Mouse (Mus musculus): ENCODE measurements at regions not wholly inside any gene's neighbourhood (a gene's known extent, or its start where the extent isn't known, plus 50 kb on each side); places are given as distances from the start of the nearest gene placed in this dataset.

- no peaks in the 10 kb centered on the region for H3K4me1 ChIP-seq (ENCODE audit: control insufficient read depth, insufficient read depth, low read depth, low read length)
- H3K4me3 ChIP-seq (ENCODE audit: low read length), result no peak overlapping the region
- no peaks in the 10 kb centered on the region for H3K9me3 ChIP-seq (ENCODE audit: control insufficient read depth, low read length)
- no peak overlapping the region for H3K4me2 ChIP-seq (ENCODE audit: low read length)
- peak; percentile 60; the same call in 1 of the 2 replicates for ATAC-seq
- WGBS, result 48% methylated on average over 2 of the region's 2 CpGs
- H3K36me3 ChIP-seq (ENCODE audit: control insufficient read depth, insufficient read depth, low read length), result no peaks in the 10 kb centered on the region
- H3K27me3 ChIP-seq (replicated peaks; ENCODE audit: control insufficient read depth, insufficient read depth, low read length), result no peaks in the 10 kb centered on the region
- no peak overlapping the region for H3K27ac ChIP-seq (ENCODE audit: low read depth, low read length)
- H3K9ac ChIP-seq (ENCODE audit: low read depth, low read length), result no peak overlapping the region
Measured at GRCm38 (mm10) chr15:71157680-71158079, 2676.7 kb upstream of the Gm6569 start.

- H3K4me2 ChIP-seq (ENCODE audit: low read length), result no peak overlapping the region
- H3K36me3 ChIP-seq (ENCODE audit: control insufficient read depth, insufficient read depth, low read length), result no peaks in the 10 kb centered on the region
- no peaks in the 10 kb centered on the region for H3K9me3 ChIP-seq (ENCODE audit: control insufficient read depth, low read length)
- H3K27ac ChIP-seq (ENCODE audit: low read depth, low read length), result no peak overlapping the region
- no peak overlapping the region for H3K4me3 ChIP-seq (ENCODE audit: low read length)
- no peaks in the 10 kb centered on the region for H3K4me1 ChIP-seq (ENCODE audit: control insufficient read depth, insufficient read depth, low read depth, low read length)
- H3K9ac ChIP-seq (ENCODE audit: low read depth, low read length), result no peak overlapping the region
- no peak for ATAC-seq
- H3K27me3 ChIP-seq (replicated peaks; ENCODE audit: control insufficient read depth, insufficient read depth, low read length), result no peaks in the 10 kb centered on the region
Measured at GRCm38 (mm10) chr15:71162097-71162496, 2672.3 kb upstream of the Gm6569 start.

GRCm38 (mm10) chr15:71195011-71195739 is 2639.2 kb upstream of the Gm6569 start:
- WGBS, result 51% methylated on average over 11 of the region's 11 CpGs

GRCm38 (mm10) chr15:71240647-71241351 is 2593.6 kb upstream of the Gm6569 start:
- Histone ChIP-seq H3K9me3 (ENCODE audit: control insufficient read depth, low read length) (no peaks in the 10 kb centered on the region), H3K4me3 (ENCODE audit: low read length) (no peak overlapping the region), H3K27ac (ENCODE audit: low read depth, low read length) (no peak overlapping the region), H3K4me2 (ENCODE audit: low read length) (no peak overlapping the region), H3K36me3 (ENCODE audit: control insufficient read depth, insufficient read depth, low read length) (no peaks in the 10 kb centered on the region), H3K4me1 (ENCODE audit: control insufficient read depth, insufficient read depth, low read depth, low read length) (no peaks in the 10 kb centered on the region), H3K27me3 (replicated peaks; ENCODE audit: control insufficient read depth, insufficient read depth, low read length) (no peaks in the 10 kb centered on the region), H3K9ac (ENCODE audit: low read depth, low read length) (no peak overlapping the region)
- WGBS, result 36% methylated on average over 9 of the region's 9 CpGs
- peak; percentile 76 for ATAC-seq

More at GRCm38 (mm10) chr15:71195011-71195739, 2639.2 kb upstream of the Gm6569 start:
- Histone ChIP-seq H3K9ac (ENCODE audit: low read depth, low read length) (no peak overlapping the region), H3K4me1 (ENCODE audit: control insufficient read depth, insufficient read depth, low read depth, low read length) (no peaks in the 10 kb centered on the region), H3K4me3 (ENCODE audit: low read length) (no peak overlapping the region), H3K4me2 (ENCODE audit: low read length) (no peak overlapping the region), H3K27me3 (replicated peaks; ENCODE audit: control insufficient read depth, insufficient read depth, low read length) (no peaks in the 10 kb centered on the region), H3K9me3 (ENCODE audit: control insufficient read depth, low read length) (no peaks in the 10 kb centered on the region), H3K27ac (ENCODE audit: low read depth, low read length) (no peak overlapping the region), H3K36me3 (ENCODE audit: control insufficient read depth, insufficient read depth, low read length) (no peaks in the 10 kb centered on the region)
- ATAC-seq, result no peak

- Histone ChIP-seq H3K9me3 (ENCODE audit: control insufficient read depth, low read length) (no peaks in the 10 kb centered on the region), H3K4me1 (ENCODE audit: control insufficient read depth, insufficient read depth, low read depth, low read length) (no peaks in the 10 kb centered on the region), H3K4me3 (ENCODE audit: low read length) (no peak overlapping the region), H3K9ac (ENCODE audit: low read depth, low read length) (no peak overlapping the region), H3K4me2 (ENCODE audit: low read length) (no peak overlapping the region), H3K36me3 (ENCODE audit: control insufficient read depth, insufficient read depth, low read length) (no peaks in the 10 kb centered on the region), H3K27me3 (replicated peaks; ENCODE audit: control insufficient read depth, insufficient read depth, low read length) (no peaks in the 10 kb centered on the region), H3K27ac (ENCODE audit: low read depth, low read length) (no peak overlapping the region)
- no peak for ATAC-seq
- WGBS, result 74% methylated on average over 9 of the region's 9 CpGs
Measured at GRCm38 (mm10) chr15:71243539-71243938, 2590.8 kb upstream of the Gm6569 start.

GRCm38 (mm10) chr15:71275876-71276565 is 2558.3 kb upstream of the Gm6569 start:
- Histone ChIP-seq H3K4me1 (ENCODE audit: control insufficient read depth, insufficient read depth, low read depth, low read length) (no peaks in the 10 kb centered on the region), H3K9me3 (ENCODE audit: control insufficient read depth, low read length) (no peaks in the 10 kb centered on the region), H3K4me3 (ENCODE audit: low read length) (no peak overlapping the region), H3K36me3 (ENCODE audit: control insufficient read depth, insufficient read depth, low read length) (no peaks in the 10 kb centered on the region), H3K27me3 (replicated peaks; ENCODE audit: control insufficient read depth, insufficient read depth, low read length) (no peaks in the 10 kb centered on the region), H3K4me2 (ENCODE audit: low read length) (no peak overlapping the region), H3K27ac (ENCODE audit: low read depth, low read length) (no peak overlapping the region), H3K9ac (ENCODE audit: low read depth, low read length) (no peak overlapping the region)
- ATAC-seq, result no peak
- 63% methylated on average over 2 of the region's 2 CpGs for WGBS

GRCm38 (mm10) chr15:71276566-71276912 is 2557.8 kb upstream of the Gm6569 start:
- ATAC-seq, result no peak
- Histone ChIP-seq H3K27me3 (replicated peaks; ENCODE audit: control insufficient read depth, insufficient read depth, low read length) (no peaks in the 10 kb centered on the region), H3K4me1 (ENCODE audit: control insufficient read depth, insufficient read depth, low read depth, low read length) (no peaks in the 10 kb centered on the region), H3K27ac (ENCODE audit: low read depth, low read length) (no peak overlapping the region), H3K4me2 (ENCODE audit: low read length) (no peak overlapping the region), H3K36me3 (ENCODE audit: control insufficient read depth, insufficient read depth, low read length) (no peaks in the 10 kb centered on the region), H3K4me3 (ENCODE audit: low read length) (no peak overlapping the region), H3K9ac (ENCODE audit: low read depth, low read length) (no peak overlapping the region), H3K9me3 (ENCODE audit: control insufficient read depth, low read length) (no peaks in the 10 kb centered on the region)
- 53% methylated on average over 2 of the region's 2 CpGs for WGBS

GRCm38 (mm10) chr15:71277388-71277787 is 2557.0 kb upstream of the Gm6569 start:
- no peak overlapping the region for H3K27ac ChIP-seq (ENCODE audit: low read depth, low read length)
- no peaks in the 10 kb centered on the region for H3K4me1 ChIP-seq (ENCODE audit: control insufficient read depth, insufficient read depth, low read depth, low read length)
- no peak overlapping the region for H3K4me3 ChIP-seq (ENCODE audit: low read length)
- no peaks in the 10 kb centered on the region for H3K9me3 ChIP-seq (ENCODE audit: control insufficient read depth, low read length)
- no peaks in the 10 kb centered on the region for H3K27me3 ChIP-seq (replicated peaks; ENCODE audit: control insufficient read depth, insufficient read depth, low read length)
- 60% methylated on average over 2 of the region's 2 CpGs for WGBS
- ATAC-seq, result 0 out of 2 replicates have a peak, but pooled peaks have one; percentile 30
- no peak overlapping the region for H3K4me2 ChIP-seq (ENCODE audit: low read length)
- no peak overlapping the region for H3K9ac ChIP-seq (ENCODE audit: low read depth, low read length)
- H3K36me3 ChIP-seq (ENCODE audit: control insufficient read depth, insufficient read depth, low read length), result no peaks in the 10 kb centered on the region

- Histone ChIP-seq H3K4me3 (ENCODE audit: low read length) (no peak overlapping the region), H3K36me3 (ENCODE audit: control insufficient read depth, insufficient read depth, low read length) (no peaks in the 10 kb centered on the region), H3K9me3 (ENCODE audit: control insufficient read depth, low read length) (no peaks in the 10 kb centered on the region), H3K27me3 (replicated peaks; ENCODE audit: control insufficient read depth, insufficient read depth, low read length) (no peaks in the 10 kb centered on the region), H3K27ac (ENCODE audit: low read depth, low read length) (no peak overlapping the region), H3K9ac (ENCODE audit: low read depth, low read length) (no peak overlapping the region), H3K4me2 (ENCODE audit: low read length) (no peak overlapping the region), H3K4me1 (ENCODE audit: control insufficient read depth, insufficient read depth, low read depth, low read length) (no peaks in the 10 kb centered on the region)
- 75% methylated on average over 3 of the region's 3 CpGs for WGBS
- no peak for ATAC-seq
Measured at GRCm38 (mm10) chr15:71283775-71284174, 2550.6 kb upstream of the Gm6569 start.
